Mouse (Mus musculus) c-Kit-negative CD71-positive TER-119-positive erythroid progenitor cells, embryonic 14.5 days (primary cell): ENCODE data around the gene Tmc3.

Experiments
- DNase-seq: peaks from one replicate; pipeline ENCODE4 v3.0.0-alpha.2; 2013; ENCODE audit warnings: low read depth, low spot score

Tmc3 gene

GRCm38 (mm10) chr7:83668724-83669123 is 84.0 kb downstream of the Tmc3 start:
- no peak for DNase-seq

GRCm38 (mm10) chr7:83671573-83671972 is 86.8 kb downstream of the Tmc3 start:
- DNase-seq = no peak
